Mouse (Mus musculus): Measurements from ENCODE around the gene Slc9c1.

GRCm38 (mm10) chr16:45643944-45644343 lies 108.8 kb downstream of the Slc9c1 start:
- no peak for TF ChIP-seq GATA1 (IDR thresholded peaks at IDR 0.05; ENCODE audit: borderline replicate concordance, low read length)
- no peak for TF ChIP-seq FLI1 (IDR thresholded peaks at IDR 0.05; ENCODE audit: low read length)
